Mouse (Mus musculus): ENCODE results near the gene Syn2. TPM values are rescaled to one million over a fixed set of nuclear protein-coding genes. Genes with fewer than 3 reads are reported as not detected.

Syn2 gene
- polyA plus RNA-seq, 1 experiment from 2014 or later = 0.23 TPM

GRCm38 (mm10) chr6:115284153-115284552 is 149.5 kb downstream of the Syn2 start:
- no peak for TF ChIP-seq CTCF (IDR thresholded peaks at IDR 0.05)
- ChIA-PET POLR2A (interaction anchor here (0.6 kb wide), 1 partner anchor 33 kb away, joined by 3 read pairs; no protein-coding TSS in a partner anchor), CTCF (interaction anchor here (1.0 to 2.6 kb wide), 4 partner anchors 9 to 33 kb away, joined by 3 to 8 read pairs (median 4); no protein-coding TSS in a partner anchor)
- no peaks in the 10 kb centered on the region for H3K27me3 ChIP-seq
- DNase-seq (ENCODE audit: low read depth, low spot score) (peak; percentile 46), ATAC-seq (peak; percentile 54)
- in situ Hi-C loops (cut with MboI; ENCODE audit: low pct_unique_long_range_greater_than_20kb) = no loop called here

- POLR2A ChIA-PET = interaction anchor here (0.7 kb wide), 1 partner anchor 88 kb away, joined by 3 read pairs; no protein-coding TSS in a partner anchor
- in situ Hi-C loops (cut with MboI; ENCODE audit: low pct_unique_long_range_greater_than_20kb) = no loop called here
- TF ChIP-seq CTCF (IDR thresholded peaks at IDR 0.05) = no peak
- ATAC-seq = no peak
- CTCF ChIA-PET = no interaction called here
- no peaks in the 10 kb centered on the region for H3K27me3 ChIP-seq
- no peak for DNase-seq (ENCODE audit: low read depth, low spot score)
Observed at GRCm38 (mm10) chr6:115286441-115286840, 151.7 kb downstream of the Syn2 start.

GRCm38 (mm10) chr6:115288223-115288622 is 153.5 kb downstream of the Syn2 start:
- in situ Hi-C loops (cut with MboI; ENCODE audit: low pct_unique_long_range_greater_than_20kb) = no loop called here
- no peaks in the 10 kb centered on the region for H3K27me3 ChIP-seq
- no peak for ATAC-seq
- CTCF ChIA-PET = interaction anchor here (1.0 kb wide), 1 partner anchor 47 kb away, joined by 3 read pairs; no protein-coding TSS in a partner anchor
- POLR2A ChIA-PET = interaction anchor here (0.5 kb wide), 1 partner anchor 12 kb away, joined by 3 read pairs; no protein-coding TSS in a partner anchor
- no peak for TF ChIP-seq CTCF (IDR thresholded peaks at IDR 0.05)
- DNase-seq (ENCODE audit: low read depth, low spot score) = no peak

- ChIA-PET CTCF (interaction anchor here (1.5 kb wide), 1 partner anchor 23 kb away, joined by 4 read pairs; no protein-coding TSS in a partner anchor), POLR2A (no interaction called here)
- in situ Hi-C loops (cut with MboI; ENCODE audit: low pct_unique_long_range_greater_than_20kb) = no loop called here
Observed at GRCm38 (mm10) chr6:115290561-115290960, 155.9 kb downstream of the Syn2 start.

GRCm38 (mm10) chr6:115291068-115291467 is 156.4 kb downstream of the Syn2 start:
- ChIA-PET CTCF (interaction anchor here (1.5 kb wide), 1 partner anchor 24 kb away, joined by 4 read pairs; no protein-coding TSS in a partner anchor), POLR2A (no interaction called here)
- no peaks in the 10 kb centered on the region for H3K27me3 ChIP-seq
- in situ Hi-C loops (cut with MboI; ENCODE audit: low pct_unique_long_range_greater_than_20kb) = no loop called here
- ATAC-seq (no peak), DNase-seq (ENCODE audit: low read depth, low spot score) (no peak)
- no peak for TF ChIP-seq CTCF (IDR thresholded peaks at IDR 0.05)

More at GRCm38 (mm10) chr6:115290561-115290960, 155.9 kb downstream of the Syn2 start:
- no peak for TF ChIP-seq CTCF (IDR thresholded peaks at IDR 0.05)
- DNase-seq (ENCODE audit: low read depth, low spot score) (no peak), ATAC-seq (no peak)
- H3K27me3 ChIP-seq = no peaks in the 10 kb centered on the region

GRCm38 (mm10) chr6:115291823-115292222 is 157.1 kb downstream of the Syn2 start:
- no peak for TF ChIP-seq CTCF (IDR thresholded peaks at IDR 0.05)
- ATAC-seq (no peak), DNase-seq (ENCODE audit: low read depth, low spot score) (no peak)
- POLR2A ChIA-PET = no interaction called here
- in situ Hi-C loops (cut with MboI; ENCODE audit: low pct_unique_long_range_greater_than_20kb) = no loop called here
- CTCF ChIA-PET = interaction anchor here (0.8 to 2.5 kb wide), 2 partner anchors 8 to 41 kb away, joined by 3 to 8 read pairs; no protein-coding TSS in a partner anchor
- no peaks in the 10 kb centered on the region for H3K27me3 ChIP-seq

GRCm38 (mm10) chr6:115292621-115293020 is 157.9 kb downstream of the Syn2 start:
- no peak for DNase-seq (ENCODE audit: low read depth, low spot score)
- ATAC-seq = no peak
- in situ Hi-C loops (cut with MboI; ENCODE audit: low pct_unique_long_range_greater_than_20kb) = no loop called here
- H3K27me3 ChIP-seq = no peaks in the 10 kb centered on the region
- ChIA-PET CTCF (interaction anchor here (2.5 kb wide), 1 partner anchor 9 kb away, joined by 8 read pairs; no protein-coding TSS in a partner anchor), POLR2A (no interaction called here)
- TF ChIP-seq CTCF (IDR thresholded peaks at IDR 0.05) = no peak

GRCm38 (mm10) chr6:115293877-115294276 is 159.2 kb downstream of the Syn2 start:
- in situ Hi-C loops (cut with MboI; ENCODE audit: low pct_unique_long_range_greater_than_20kb) = no loop called here
- ChIA-PET POLR2A (no interaction called here), CTCF (interaction anchor here (2.5 kb wide), 1 partner anchor 10 kb away, joined by 8 read pairs; no protein-coding TSS in a partner anchor)
- ATAC-seq (no peak), DNase-seq (ENCODE audit: low read depth, low spot score) (no peak)
- TF ChIP-seq CTCF (IDR thresholded peaks at IDR 0.05) = no peak
- H3K27me3 ChIP-seq = no peaks in the 10 kb centered on the region

- TF ChIP-seq CTCF (IDR thresholded peaks at IDR 0.05) = no peak
- DNase-seq (ENCODE audit: low read depth, low spot score) = no peak
- no peaks in the 10 kb centered on the region for H3K27me3 ChIP-seq
- ChIA-PET CTCF (no interaction called here), POLR2A (no interaction called here)
- ATAC-seq = no peak
- in situ Hi-C loops (cut with MboI; ENCODE audit: low pct_unique_long_range_greater_than_20kb) = no loop called here
Observed at GRCm38 (mm10) chr6:115307134-115307533, 172.4 kb downstream of the Syn2 start.

GRCm38 (mm10) chr6:115312780-115313179 is 178.1 kb downstream of the Syn2 start:
- in situ Hi-C loops (cut with MboI; ENCODE audit: low pct_unique_long_range_greater_than_20kb) = no loop called here
- H3K27me3 ChIP-seq = no peaks in the 10 kb centered on the region
- ATAC-seq = no peak
- CTCF ChIA-PET = no interaction called here
- DNase-seq (ENCODE audit: low read depth, low spot score) = no peak
- TF ChIP-seq CTCF (IDR thresholded peaks at IDR 0.05) = no peak
- POLR2A ChIA-PET = interaction anchor here (0.6 kb wide), 4 partner anchors 81 to 637 kb away, joined by 3 to 7 read pairs (median 4); no protein-coding TSS in a partner anchor

GRCm38 (mm10) chr6:115313235-115313738 is 178.6 kb downstream of the Syn2 start:
- TF ChIP-seq CTCF (IDR thresholded peaks at IDR 0.05) = no peak
- DNase-seq (ENCODE audit: low read depth, low spot score) (no peak), ATAC-seq (no peak)
- CTCF ChIA-PET = no interaction called here
- no peaks in the 10 kb centered on the region for H3K27me3 ChIP-seq
- in situ Hi-C loops (cut with MboI; ENCODE audit: low pct_unique_long_range_greater_than_20kb) = no loop called here
- POLR2A ChIA-PET = interaction anchor here (0.6 kb wide), 3 partner anchors 81 to 152 kb away, joined by 3 to 7 read pairs (median 6); no protein-coding TSS in a partner anchor

Measured in Patski (cell line).